Mouse (Mus musculus) lung, adult 2 months (tissue): ENCODE measurements around the gene Macrod2.

Source experiments
- CTCF ChIP-seq: fragments of 200-500 bp; IDR thresholded peaks from 2 replicates; pipeline ENCODE4 v1.5.1; 2011; ENCODE audit warnings: mild to moderate bottlenecking, low read length, control low read depth; ENCODE audit not compliant: insufficient read depth
- POLR2A ChIP-seq: fragments of 200-500 bp; IDR thresholded peaks from 2 replicates; pipeline ENCODE4 v1.6.1; 2011; ENCODE audit warnings: low read depth, mild to moderate bottlenecking, control low read depth, low read length, borderline replicate concordance; ENCODE audit errors: extremely low read depth

DNA sequence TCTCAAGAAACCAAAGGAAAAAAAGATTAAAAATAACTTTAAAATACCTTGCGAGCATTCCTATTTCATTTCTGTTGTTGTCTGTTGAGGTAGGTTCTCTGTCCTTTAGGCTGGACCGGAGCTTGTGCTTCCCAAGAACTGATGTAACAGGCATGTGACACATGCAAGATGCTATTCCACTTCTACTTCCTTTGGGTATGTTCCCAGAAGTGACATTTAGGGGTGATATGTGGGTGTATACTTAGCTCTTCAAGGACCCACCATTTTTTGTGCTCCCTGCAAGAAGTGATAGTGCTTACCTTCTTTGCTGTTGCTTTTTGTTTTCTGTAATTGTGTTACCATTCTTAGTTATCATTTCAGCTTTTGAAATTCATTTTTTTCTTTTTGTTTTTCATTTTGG lies 126.4 kb downstream of the Macrod2 start:
- TF ChIP-seq POLR2A, result no peak
- TF ChIP-seq CTCF, result no peak
